Comparison of ENCODE assay signal across 8 mouse cellular contexts in genomic region chr11:97744063-97744717, GRCm38 (mm10). TPM values are rescaled to one million over a fixed set of nuclear protein-coding genes. Genes with fewer than 3 reads are reported as not detected.
DNase-seq lines count a peak whose midpoint lies in the region; ATAC-seq and TF ChIP-seq lines count a peak whose summit lies in the region.

Gene Pip4k2b (minus strand): TSS chr11:97744704.

- WGBS in hindbrain, embryonic 11.5 days, result under 1% methylated on average over 52 of the region's 63 CpGs
- WGBS in limb, embryonic 12.5 days, result under 1% methylated on average over 48 of the region's 63 CpGs
- WGBS in midbrain, embryonic 12.5 days, result 2% methylated on average over 55 of the region's 63 CpGs

- H3K9me3 ChIP-seq in hindbrain, embryonic 11.5 days (ENCODE audit: control insufficient read depth, low read length), result no peaks in the 10 kb centered on the region
- H3K9me3 ChIP-seq in limb, embryonic 12.5 days, result 0 out of 2 replicates have a peak, but pooled peaks cover under 1% of the 10 kb centered on the region
- H3K9me3 ChIP-seq in midbrain, embryonic 12.5 days, result no peaks in the 10 kb centered on the region

- no peaks in the 10 kb centered on the region for H3K36me3 ChIP-seq in hindbrain, embryonic 11.5 days (ENCODE audit: control insufficient read depth, insufficient read depth, low read length)
- peaks cover 34% of the 10 kb centered on the region for H3K36me3 ChIP-seq in limb, embryonic 12.5 days
- H3K36me3 ChIP-seq in midbrain, embryonic 12.5 days, result peaks cover 31% of the 10 kb centered on the region

- peak within 1 kb of the TSS; percentile 94 for H3K27ac ChIP-seq in hindbrain, embryonic 11.5 days (ENCODE audit: low read depth, low read length)
- peak within 1 kb of the TSS; percentile 94 for H3K27ac ChIP-seq in limb, embryonic 12.5 days
- H3K27ac ChIP-seq in midbrain, embryonic 12.5 days (replicated peaks), result peak within 1 kb of the TSS; percentile 90

- peak; percentile 52 for ATAC-seq in hindbrain, embryonic 11.5 days (ENCODE audit: low FRiP score)
- peak; percentile 16; the same call in 1 of the 2 replicates for ATAC-seq in limb, embryonic 12.5 days (ENCODE audit: insufficient number of reproducible peaks, insufficient read depth, low FRiP score, low TSS enrichment, low read depth)
- ATAC-seq in midbrain, embryonic 12.5 days (ENCODE audit: low FRiP score, low read depth), result peak; percentile 44
- no peak for ATAC-seq in activated CD4-positive, CD25-positive, alpha-beta regulatory T cell, adult 4 months

- TF ChIP-seq POLR2A in brain, embryonic 14.5 days (IDR thresholded peaks at IDR 0.05; ENCODE audit: borderline replicate concordance, extremely low read depth, insufficient read depth, insufficient read length, poor library complexity, severe bottlenecking), result peak; percentile 29; the same call in 1 of the 2 replicates

- peaks cover 8% of the 10 kb centered on the region for H3K4me1 ChIP-seq in hindbrain, embryonic 11.5 days (replicated peaks; ENCODE audit: control insufficient read depth, insufficient read depth, low read length)
- H3K4me1 ChIP-seq in limb, embryonic 12.5 days (replicated peaks), result peaks cover 18% of the 10 kb centered on the region
- H3K4me1 ChIP-seq in midbrain, embryonic 12.5 days, result peaks cover 24% of the 10 kb centered on the region

- H3K4me2 ChIP-seq in hindbrain, embryonic 11.5 days (replicated peaks; ENCODE audit: low read depth, low read length), result peak within 1 kb of the TSS; percentile 78
- H3K4me2 ChIP-seq in limb, embryonic 12.5 days, result peak within 1 kb of the TSS; percentile 85
- peak within 1 kb of the TSS; percentile 84 for H3K4me2 ChIP-seq in midbrain, embryonic 12.5 days (replicated peaks)

- H3K27me3 ChIP-seq in hindbrain, embryonic 11.5 days (ENCODE audit: control insufficient read depth, insufficient read depth, low read length), result no peaks in the 10 kb centered on the region
- H3K27me3 ChIP-seq in limb, embryonic 12.5 days, result no peaks in the 10 kb centered on the region
- H3K27me3 ChIP-seq in midbrain, embryonic 12.5 days, result no peaks in the 10 kb centered on the region

- peak within 1 kb of the TSS; percentile 88 for H3K9ac ChIP-seq in hindbrain, embryonic 11.5 days (ENCODE audit: low read depth, low read length)
- H3K9ac ChIP-seq in limb, embryonic 12.5 days (replicated peaks), result peak within 1 kb of the TSS; percentile 82
- peak within 1 kb of the TSS; percentile 87 for H3K9ac ChIP-seq in midbrain, embryonic 12.5 days (replicated peaks)

- peak within 1 kb of the TSS; percentile 60 for H3K4me3 ChIP-seq in hindbrain, embryonic 11.5 days (ENCODE audit: low read depth, low read length)
- peak within 1 kb of the TSS; percentile 83 for H3K4me3 ChIP-seq in limb, embryonic 12.5 days (replicated peaks)
- peak within 1 kb of the TSS; percentile 85 for H3K4me3 ChIP-seq in midbrain, embryonic 12.5 days

- no peak for TF ChIP-seq CTCF in brain, embryonic 14.5 days (IDR thresholded peaks at IDR 0.05; ENCODE audit: borderline replicate concordance, extremely low read depth, insufficient read depth, insufficient read length)

- peak; percentile 48 for DNase-seq in ovary, postnatal 14 days (ENCODE audit: low spot score)
- no peak for DNase-seq in ovary, postnatal 36 days (ENCODE audit: low spot score)
- no peak for DNase-seq in brain, embryonic 14.5 days (ENCODE audit: low read depth)
- DNase-seq in frontal cortex, postnatal 14 days (ENCODE audit: low spot score in 2 of 2), result peak; percentile 47 to 53
- peak; percentile 60 for DNase-seq in hindbrain, embryonic 11.5 days (ENCODE audit: low spot score)

RNA-seq across cellular contexts. Expression of gene Pip4k2b, which starts in this region (rescaled TPM):
- 68.5 and 92.5 TPM in 2 replicates for polyA plus RNA-seq in brain, embryonic 14.5 days (2012; rRNA removed)
- polyA plus RNA-seq in hindbrain, embryonic 11.5 days (2014; fragmentation: Nextera tagmentation; extraction: Ambion mirVana), result 2.9 and 3.4 TPM in 2 replicates
- 2.2 and 2.7 TPM in 2 replicates for polyA plus RNA-seq in limb, embryonic 12.5 days (2016; fragmentation: Nextera tagmentation; extraction: Ambion mirVana)
- polyA plus RNA-seq in midbrain, embryonic 12.5 days (2016; fragmentation: Nextera tagmentation; extraction: Ambion mirVana), result 2.7 and 3.3 TPM in 2 replicates
- 1 to 10 TPM; 2.0 to 2.3 TPM for polyA plus RNA-seq in activated CD4-positive, CD25-positive, alpha-beta regulatory T cell, adult 4 months (2017; shearing (Covaris generic))

Comparison
In these comparisons a context has a peak if more than half of its experiments do, and no peak if none do; other contexts are left out.
1. RNA of gene Pip4k2b (polyA plus RNA-seq): 68.5 to 92.5 TPM in brain, embryonic 14.5 days; 2.9 to 3.4 TPM in hindbrain, embryonic 11.5 days, 2.2 to 2.7 TPM in limb, embryonic 12.5 days, 2.7 to 3.3 TPM in midbrain, embryonic 12.5 days and 2.0 to 2.3 TPM in activated CD4-positive, CD25-positive, alpha-beta regulatory T cell, adult 4 months; every median in the first group is over 10 times any median in the second.
2. DNase-seq: peak in ovary, postnatal 14 days (single experiment), frontal cortex, postnatal 14 days (2 of 2) and hindbrain, embryonic 11.5 days (single experiment); none in ovary, postnatal 36 days (single experiment) and brain, embryonic 14.5 days (single experiment).
3. Peak in every context shown above with its lines, with median percentiles within 50 percentile points of each other: H3K27ac ChIP-seq, H3K4me2 ChIP-seq, H3K4me3 ChIP-seq and H3K9ac ChIP-seq.